Mouse (Mus musculus) forebrain, embryonic 16.5 days (tissue): ENCODE data around the gene Fmnl1. TPM values are rescaled to one million over a fixed set of nuclear protein-coding genes. Genes with fewer than 3 reads are reported as not detected.
A peak's percentile ranks its signal among the peaks of the same experiment; 100 is the strongest.

ENCODE experiments used
- ATAC-seq: fragments of 200-750 bp; cut with Nextera tagmentation; 2 replicates; pipeline ENCODE4 v1.8.0; 2017; ENCODE audit warnings: mild to moderate bottlenecking, moderate library complexity
- H3K27ac ChIP-seq: fragments of 300-500 bp; sonication (generic); 2 replicates; pipeline ENCODE4 v1.5.1; 2014; ENCODE audit warnings: low read length, control low read depth
- H3K27me3 ChIP-seq: fragments of 300-500 bp; sonication (generic); replicated peaks from 2 replicates; pipeline ENCODE4 v1.6.1; 2014; ENCODE audit warnings: low read length; ENCODE audit not compliant: control insufficient read depth, insufficient read depth
- H3K36me3 ChIP-seq: fragments of 300-500 bp; sonication (generic); 2 replicates; pipeline ENCODE4 v1.6.1; 2014; ENCODE audit not compliant: control insufficient read depth, insufficient read depth
- H3K4me1 ChIP-seq: fragments of 300-500 bp; sonication (generic); replicated peaks from 2 replicates; pipeline ENCODE4 v1.6.1; 2014; ENCODE audit warnings: low read length; ENCODE audit not compliant: control insufficient read depth, insufficient read depth
- H3K4me2 ChIP-seq: fragments of 300-500 bp; sonication (generic); 2 replicates; pipeline ENCODE4 v1.6.1; 2014; ENCODE audit warnings: mild to moderate bottlenecking, low read length, control low read depth
- H3K4me3 ChIP-seq: fragments of 300-500 bp; sonication (generic); replicated peaks from 2 replicates; pipeline ENCODE4 v1.5.1; 2014; ENCODE audit warnings: mild to moderate bottlenecking, low read length, control low read depth
- H3K9ac ChIP-seq: fragments of 300-500 bp; sonication (generic); replicated peaks from 2 replicates; pipeline ENCODE4 v1.6.1; 2014; ENCODE audit warnings: low read depth, low read length, control low read depth
- H3K9me3 ChIP-seq: fragments of 300-500 bp; sonication (generic); 2 replicates; pipeline ENCODE4 v1.6.1; 2016; ENCODE audit warnings: low read length; ENCODE audit not compliant: control insufficient read depth
- WGBS: fragments of 180-500 bp; shearing (Covaris S2); extraction: QIAGEN DNeasy Blood & Tissue Kit; methylation state at CpG from one replicate; pipeline ENCODE4 v1.1.7; 2014; 5-methylcytosine and 5-hydroxymethylcytosine counted together
- polyA plus RNA-seq: library from polyadenylated mRNA; unstranded; fragments of >200 nt; fragmentation: Nextera tagmentation; extraction: Ambion mirVana; gene quantifications from 2 replicates; pipeline ENCODE4 v1.2.1, GENCODE M21; 2015

Gene Fmnl1
- polyA plus RNA-seq, 1 experiment from 2014 or later = 6.7 TPM

DNA sequence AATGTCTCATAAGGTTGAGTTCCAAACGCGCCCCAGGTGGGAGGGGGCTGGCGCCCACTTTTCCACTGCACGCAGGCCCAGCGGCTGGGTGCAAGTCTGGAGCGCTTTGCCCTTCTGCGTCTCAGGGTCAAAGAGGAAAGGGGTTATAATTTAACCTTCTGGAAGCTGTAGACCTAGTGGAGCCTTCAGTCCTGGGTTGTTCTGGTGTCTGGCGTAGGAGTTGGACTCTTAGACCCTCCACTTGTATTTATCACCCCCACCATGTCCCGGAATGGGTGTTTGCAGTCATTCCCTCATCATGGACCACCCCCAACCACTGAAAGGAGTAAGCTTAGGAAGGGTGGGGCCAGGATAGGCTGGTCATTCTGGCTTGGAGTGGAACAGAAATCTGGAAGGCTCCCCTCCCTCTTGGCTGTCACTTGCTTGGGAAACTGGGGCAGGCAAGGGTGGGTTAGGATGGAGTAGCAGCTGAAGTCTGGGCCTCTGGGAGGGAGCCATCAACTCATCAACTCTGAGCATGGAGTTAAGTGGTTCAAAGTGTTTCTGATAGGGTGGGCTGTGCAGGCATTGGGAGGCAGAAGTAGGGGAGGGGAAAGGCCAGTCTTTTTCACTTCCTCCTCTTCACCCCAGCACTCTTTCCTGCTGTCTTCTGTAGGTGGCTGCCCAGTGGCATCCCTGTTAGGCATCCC is 940 bp downstream of the Fmnl1 start:
- no peak overlapping the region for H3K9ac ChIP-seq

GRCm38 (mm10) chr11:103172392-103173040 is 1.6 kb downstream of the Fmnl1 start:
- Histone ChIP-seq H3K36me3 (no peaks in the 10 kb centered on the region), H3K9me3 (no peaks in the 10 kb centered on the region), H3K4me3 (no peak overlapping the region), H3K4me1 (peaks cover 17% of the 10 kb centered on the region), H3K4me2 (peak overlapping the region; percentile 13), H3K27me3 (peaks cover 12% of the 10 kb centered on the region; the same call in 1 of the 2 replicates), H3K27ac (no peak overlapping the region), H3K9ac (no peak overlapping the region)
- WGBS = 69% methylated on average over 6 of the region's 6 CpGs
- ATAC-seq = no peak

More for the DNA sequence above, 940 bp downstream of the Fmnl1 start:
- Histone ChIP-seq H3K9me3 (no peaks in the 10 kb centered on the region), H3K4me1 (peaks cover 17% of the 10 kb centered on the region), H3K27ac (no peak overlapping the region), H3K4me3 (peak overlapping the region; percentile 70), H3K36me3 (no peaks in the 10 kb centered on the region), H3K4me2 (peak overlapping the region; percentile 85), H3K27me3 (peaks cover 12% of the 10 kb centered on the region; the same call in 1 of the 2 replicates)
- 55% methylated on average over 9 of the region's 9 CpGs for WGBS
- no peak for ATAC-seq

DNA sequence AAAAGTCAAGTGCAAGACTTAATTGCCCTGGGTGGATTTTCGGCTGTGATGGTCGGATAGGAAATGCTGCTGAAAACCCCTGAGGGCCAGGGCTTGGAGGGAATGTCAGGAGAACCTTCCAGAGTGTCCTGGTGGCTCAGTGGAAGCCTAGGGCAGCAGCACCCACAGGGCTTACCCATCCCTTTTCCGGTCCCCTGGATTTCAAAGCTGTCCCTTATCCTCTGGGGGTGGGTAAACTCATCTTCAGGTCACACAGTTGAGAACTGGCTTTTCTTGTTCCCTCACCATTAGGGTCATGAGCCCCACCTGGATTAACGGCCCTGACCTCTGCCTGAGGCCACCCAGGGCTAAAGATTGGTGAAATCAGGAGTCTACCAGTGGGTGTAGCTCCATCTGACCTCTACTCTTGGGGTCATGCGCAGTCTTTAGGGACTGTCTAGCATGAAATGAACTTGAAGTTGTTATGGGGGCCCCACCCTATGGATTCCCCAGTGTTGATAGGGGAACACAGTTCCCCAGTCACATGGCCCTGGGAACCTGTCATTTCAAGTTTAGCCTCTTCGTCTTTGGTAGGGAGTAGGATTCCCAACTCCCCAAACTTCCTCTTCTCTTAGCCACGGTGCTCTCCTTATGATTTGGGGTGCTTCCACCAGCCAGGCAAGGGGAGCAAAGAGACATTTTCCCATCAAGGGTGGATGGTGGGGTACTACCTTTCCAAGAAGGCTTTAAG is 2.3 kb downstream of the Fmnl1 start:
- Histone ChIP-seq H3K27ac (no peak overlapping the region), H3K27me3 (peaks cover 12% of the 10 kb centered on the region; the same call in 1 of the 2 replicates), H3K9me3 (no peaks in the 10 kb centered on the region), H3K9ac (no peak overlapping the region), H3K4me2 (no peak overlapping the region), H3K36me3 (no peaks in the 10 kb centered on the region), H3K4me1 (peaks cover 17% of the 10 kb centered on the region), H3K4me3 (no peak overlapping the region)
- no peak for ATAC-seq
- WGBS = 84% methylated on average over 7 of the region's 7 CpGs

- Histone ChIP-seq H3K4me3 (no peak overlapping the region), H3K9ac (no peak overlapping the region), H3K9me3 (no peaks in the 10 kb centered on the region), H3K4me1 (peaks cover 17% of the 10 kb centered on the region), H3K27ac (no peak overlapping the region), H3K36me3 (no peaks in the 10 kb centered on the region), H3K27me3 (peaks cover 12% of the 10 kb centered on the region; the same call in 1 of the 2 replicates), H3K4me2 (no peak overlapping the region)
- 93% methylated on average over 11 of the region's 11 CpGs for WGBS
- no peak for ATAC-seq
Measured at GRCm38 (mm10) chr11:103173771-103174344, 3.0 kb downstream of the Fmnl1 start.

- H3K36me3 ChIP-seq = no peaks in the 10 kb centered on the region
- ATAC-seq = no peak
- peaks cover 14% of the 10 kb centered on the region for H3K4me1 ChIP-seq
- no peak overlapping the region for H3K27ac ChIP-seq
- peaks cover 12% of the 10 kb centered on the region; the same call in 1 of the 2 replicates for H3K27me3 ChIP-seq
- no peak overlapping the region for H3K4me2 ChIP-seq
- H3K9me3 ChIP-seq = no peaks in the 10 kb centered on the region
- 87% methylated on average over 5 of the region's 5 CpGs for WGBS
- no peak overlapping the region for H3K4me3 ChIP-seq
- no peak overlapping the region for H3K9ac ChIP-seq
Measured at GRCm38 (mm10) chr11:103174411-103174832, 3.5 kb downstream of the Fmnl1 start.

- ATAC-seq = no peak
- H3K36me3 ChIP-seq = no peaks in the 10 kb centered on the region
- no peak overlapping the region for H3K9ac ChIP-seq
- H3K4me2 ChIP-seq = no peak overlapping the region
- peaks cover 14% of the 10 kb centered on the region for H3K4me1 ChIP-seq
- H3K27ac ChIP-seq = no peak overlapping the region
- peaks cover 8% of the 10 kb centered on the region; the same call in 1 of the 2 replicates for H3K27me3 ChIP-seq
- H3K4me3 ChIP-seq = no peak overlapping the region
- H3K9me3 ChIP-seq = no peaks in the 10 kb centered on the region
- WGBS = 57% methylated on average over 8 of the region's 8 CpGs
Measured at GRCm38 (mm10) chr11:103174891-103175391, 4.0 kb downstream of the Fmnl1 start.

GRCm38 (mm10) chr11:103175688-103176442 is 5.0 kb downstream of the Fmnl1 start:
- H3K4me1 ChIP-seq = peaks cover 10% of the 10 kb centered on the region
- no peak overlapping the region for H3K4me3 ChIP-seq
- no peak overlapping the region for H3K9ac ChIP-seq
- H3K4me2 ChIP-seq = no peak overlapping the region
- H3K36me3 ChIP-seq = no peaks in the 10 kb centered on the region
- H3K9me3 ChIP-seq = no peaks in the 10 kb centered on the region
- WGBS = 66% methylated on average over 14 of the region's 14 CpGs
- no peak overlapping the region for H3K27ac ChIP-seq
- ATAC-seq = no peak
- peaks cover 8% of the 10 kb centered on the region; the same call in 1 of the 2 replicates for H3K27me3 ChIP-seq

DNA sequence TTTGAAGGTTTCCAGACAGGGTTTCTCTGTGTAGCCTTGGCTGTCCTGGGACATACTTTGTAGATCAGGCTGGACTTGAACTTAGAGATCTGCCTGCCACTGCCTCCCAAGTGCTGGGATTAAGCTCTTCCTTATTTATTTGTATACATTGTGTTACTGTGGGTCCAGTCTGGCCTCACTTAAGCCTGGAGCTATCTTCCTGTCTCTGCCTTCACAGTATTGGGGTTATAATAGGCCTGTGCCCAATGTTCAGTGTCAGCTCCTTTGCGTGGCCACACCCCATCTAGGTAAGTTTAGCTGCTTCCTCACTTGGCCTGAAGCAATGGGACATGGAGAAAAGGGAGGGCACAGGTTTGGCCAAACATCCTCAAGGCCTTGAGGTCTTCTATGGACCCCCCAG is 5.6 kb downstream of the Fmnl1 start:
- peaks cover 8% of the 10 kb centered on the region; the same call in 1 of the 2 replicates for H3K27me3 ChIP-seq
- H3K9me3 ChIP-seq = no peaks in the 10 kb centered on the region
- no peaks in the 10 kb centered on the region for H3K36me3 ChIP-seq
- H3K4me1 ChIP-seq = peaks cover 7% of the 10 kb centered on the region
- WGBS = 100% methylated on average over 1 of the region's 1 CpGs
- no peak for ATAC-seq
- H3K27ac ChIP-seq = no peak overlapping the region
- H3K4me2 ChIP-seq = no peak overlapping the region
- no peak overlapping the region for H3K9ac ChIP-seq
- no peak overlapping the region for H3K4me3 ChIP-seq
